Mouse (Mus musculus): ENCODE data around the gene Dok3.

DNA sequence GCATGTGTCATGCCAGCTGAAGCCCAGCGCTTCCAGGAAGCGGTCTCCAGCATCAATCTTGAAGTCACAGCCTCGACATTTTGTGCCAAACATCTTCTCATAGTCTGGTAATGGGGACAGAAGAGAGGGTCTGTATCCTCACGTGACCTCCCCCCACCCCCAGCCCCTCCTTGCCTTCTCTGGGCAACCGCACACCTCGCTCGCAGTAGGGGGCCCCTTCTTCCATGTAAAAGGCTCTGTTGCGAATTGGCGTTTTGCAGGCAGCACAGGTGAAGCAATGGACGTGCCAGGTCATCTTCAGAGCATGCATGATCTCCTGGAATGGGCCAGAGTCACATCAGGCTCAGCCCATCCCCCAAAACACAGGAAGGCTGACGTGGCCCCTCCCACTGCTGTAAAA lies 30.2 kb downstream of the Dok3 start:
- TF ChIP-seq FLI1 (IDR thresholded peaks at IDR 0.05; ENCODE audit: low read length) (no peak), GATA1 (IDR thresholded peaks at IDR 0.05; ENCODE audit: borderline replicate concordance, low read length) (no peak)

Measured in megakaryocyte, embryonic 14.5 days (primary cell).